8 mouse cellular contexts compared by ENCODE assay signal in genomic region chr16:45653009-45653933, GRCm38 (mm10). TPM values are rescaled to one million over a fixed set of nuclear protein-coding genes. Genes with fewer than 3 reads are reported as not detected.
DNase-seq lines count a peak whose midpoint lies in the region; ATAC-seq and TF ChIP-seq lines count a peak whose summit lies in the region.

No protein-coding gene starts in this region.

- H3K9me3 ChIP-seq in heart, postnatal 0 days (replicated peaks; ENCODE audit: control insufficient read depth, low read length): no peaks in the 10 kb centered on the region
- H3K9me3 ChIP-seq in hindbrain, embryonic 14.5 days (ENCODE audit: control insufficient read depth, low read length): no peaks in the 10 kb centered on the region
- no peaks in the 10 kb centered on the region for H3K9me3 ChIP-seq in midbrain, embryonic 12.5 days

- H3K4me1 ChIP-seq in heart, postnatal 0 days (ENCODE audit: control insufficient read depth, insufficient read depth): no peaks in the 10 kb centered on the region
- H3K4me1 ChIP-seq in hindbrain, embryonic 14.5 days (replicated peaks; ENCODE audit: control insufficient read depth, insufficient read depth, low read length): no peaks in the 10 kb centered on the region; the same call in 1 of the 2 replicates
- peaks cover 6% of the 10 kb centered on the region; the same call in 1 of the 2 replicates for H3K4me1 ChIP-seq in midbrain, embryonic 12.5 days

- no peak for TF ChIP-seq EP300 in heart, postnatal 0 days (IDR thresholded peaks at IDR 0.05; ENCODE audit: low read depth)

- H3K4me3 ChIP-seq in heart, postnatal 0 days (ENCODE audit: low read depth, low read length): peak overlapping the region; percentile 28
- H3K4me3 ChIP-seq in hindbrain, embryonic 14.5 days (replicated peaks; ENCODE audit: low read length): peak overlapping the region; percentile 25
- H3K4me3 ChIP-seq in midbrain, embryonic 12.5 days: peak overlapping the region; percentile 24

- no peak overlapping the region; the same call in 1 of the 2 replicates for H3K9ac ChIP-seq in heart, postnatal 0 days (replicated peaks; ENCODE audit: low read depth, low read length)
- peak overlapping the region; percentile 28; the same call in 1 of the 2 replicates for H3K9ac ChIP-seq in hindbrain, embryonic 14.5 days
- H3K9ac ChIP-seq in midbrain, embryonic 12.5 days (replicated peaks): no peak overlapping the region

- no peak overlapping the region for H3K27ac ChIP-seq in heart, postnatal 0 days (ENCODE audit: low read depth)
- H3K27ac ChIP-seq in hindbrain, embryonic 14.5 days: no peak overlapping the region
- H3K27ac ChIP-seq in midbrain, embryonic 12.5 days (replicated peaks): no peak overlapping the region

- WGBS in heart, postnatal 0 days: 10% methylated on average over 17 of the region's 17 CpGs
- WGBS in hindbrain, embryonic 14.5 days: 16% methylated on average over 17 of the region's 17 CpGs
- 14% methylated on average over 17 of the region's 17 CpGs for WGBS in midbrain, embryonic 12.5 days

- DNase-seq in heart, postnatal 0 days (ENCODE audit: low spot score): no peak
- no peak for DNase-seq in heart, postnatal 36 days
- peak; percentile 54 for DNase-seq in ZHBTc4 (ENCODE audit: low read depth, low spot score)
- no peak for DNase-seq in hindbrain, embryonic 14.5 days (ENCODE audit: low spot score)
- no peak for DNase-seq in layer of hippocampus, adult 18-20 months (ENCODE audit: low spot score in 2 of 2)
- no peak for DNase-seq in frontal cortex, postnatal 14 days (ENCODE audit: low spot score in 2 of 2)
- DNase-seq in testis, postnatal 10 days (ENCODE audit: low spot score): no peak

- no peak for TF ChIP-seq CTCF in heart, postnatal 0 days (IDR thresholded peaks at IDR 0.05; ENCODE audit: low read depth)

- no peaks in the 10 kb centered on the region for H3K36me3 ChIP-seq in heart, postnatal 0 days (replicated peaks; ENCODE audit: control insufficient read depth, insufficient read depth, low read length)
- no peaks in the 10 kb centered on the region for H3K36me3 ChIP-seq in hindbrain, embryonic 14.5 days (replicated peaks; ENCODE audit: control insufficient read depth, insufficient read depth)
- no peaks in the 10 kb centered on the region for H3K36me3 ChIP-seq in midbrain, embryonic 12.5 days

- H3K4me2 ChIP-seq in heart, postnatal 0 days (ENCODE audit: low read depth, low read length): peak overlapping the region; percentile 54
- peak overlapping the region; percentile 55 for H3K4me2 ChIP-seq in hindbrain, embryonic 14.5 days (replicated peaks)
- H3K4me2 ChIP-seq in midbrain, embryonic 12.5 days (replicated peaks): peak overlapping the region; percentile 50

- H3K27me3 ChIP-seq in heart, postnatal 0 days (ENCODE audit: control insufficient read depth, insufficient read depth, low read length): 0 out of 2 replicates have a peak, but pooled peaks cover 3% of the 10 kb centered on the region
- peaks cover 13% of the 10 kb centered on the region; the same call in 1 of the 2 replicates for H3K27me3 ChIP-seq in hindbrain, embryonic 14.5 days (ENCODE audit: control insufficient read depth, insufficient read depth, low read length)
- H3K27me3 ChIP-seq in midbrain, embryonic 12.5 days: peaks cover 25% of the 10 kb centered on the region

- no peak for ATAC-seq in heart, postnatal 0 days (ENCODE audit: insufficient read depth, low read depth)
- ATAC-seq in hindbrain, embryonic 14.5 days (ENCODE audit: low FRiP score): no peak
- peak; percentile 16; the same call in 1 of the 2 replicates for ATAC-seq in midbrain, embryonic 12.5 days (ENCODE audit: low FRiP score, low read depth)

- intact Hi-C loops in heart, postnatal 36 days (cut with DNase I): no loop called here

RNA-seq across cellular contexts. Expression of gene BC016579, which starts 0.6 kb away (rescaled TPM):
- total RNA-seq in heart, postnatal 0 days (2014; rRNA removed; ENCODE audit: low replicate concordance): not detected in 2 replicates
- polyA plus RNA-seq in heart, postnatal 0 days (2015; fragmentation: Nextera tagmentation; extraction: Ambion mirVana): not detected in 2 replicates
- not detected for total RNA-seq in heart, postnatal 36 days (2021)
- 0.09 TPM in 1 of 2 replicates, not detected in the other for polyA plus RNA-seq in hindbrain, embryonic 14.5 days (2014; fragmentation: Nextera tagmentation; extraction: Ambion mirVana)
- polyA plus RNA-seq in midbrain, embryonic 12.5 days (2016; fragmentation: Nextera tagmentation; extraction: Ambion mirVana): 0.08 and 0.10 TPM in 2 replicates
- under 1 TPM; 0.25 to 0.30 TPM for total RNA-seq in layer of hippocampus, adult 18-20 months (2021)

RNA-seq across cellular contexts. Expression of gene Tmprss7, which starts 40.2 kb away (rescaled TPM):
- not detected in 2 replicates for total RNA-seq in heart, postnatal 0 days (2014; rRNA removed; ENCODE audit: low replicate concordance)
- not detected in 2 replicates for polyA plus RNA-seq in heart, postnatal 0 days (2015; fragmentation: Nextera tagmentation; extraction: Ambion mirVana)
- not detected for total RNA-seq in heart, postnatal 36 days (2021)
- 0.53 and 0.59 TPM in 2 replicates for polyA plus RNA-seq in hindbrain, embryonic 14.5 days (2014; fragmentation: Nextera tagmentation; extraction: Ambion mirVana)
- 0.52 and 0.85 TPM in 2 replicates for polyA plus RNA-seq in midbrain, embryonic 12.5 days (2016; fragmentation: Nextera tagmentation; extraction: Ambion mirVana)
- under 1 TPM; 0.56 to 0.62 TPM for total RNA-seq in layer of hippocampus, adult 18-20 months (2021)

RNA-seq across cellular contexts. Expression of gene Gcsam, which starts 43.1 kb away (rescaled TPM):
- total RNA-seq in heart, postnatal 0 days (2014; rRNA removed; ENCODE audit: low replicate concordance): 2.9 TPM in 1 of 2 replicates, not detected in the other
- polyA plus RNA-seq in heart, postnatal 0 days (2015; fragmentation: Nextera tagmentation; extraction: Ambion mirVana): 0.08 and 0.26 TPM in 2 replicates
- under 1 TPM; 0.22 to 0.25 TPM for total RNA-seq in heart, postnatal 36 days (2021)
- 0.08 TPM in 1 of 2 replicates, not detected in the other for polyA plus RNA-seq in hindbrain, embryonic 14.5 days (2014; fragmentation: Nextera tagmentation; extraction: Ambion mirVana)
- polyA plus RNA-seq in midbrain, embryonic 12.5 days (2016; fragmentation: Nextera tagmentation; extraction: Ambion mirVana): 0.09 and 0.12 TPM in 2 replicates
- not detected for total RNA-seq in layer of hippocampus, adult 18-20 months (2021)
